Mouse (Mus musculus) G1E-ER4 (cell line): ENCODE data around the gene AI413582. TPM values are rescaled to one million over a fixed set of nuclear protein-coding genes. Genes with fewer than 3 reads are reported as not detected.

Source experiments
- GATA1 ChIP-seq: IDR thresholded peaks from one replicate; pipeline ENCODE4 v1.8.0; 2012; ENCODE audit warnings: low read length, inconsistent platforms
- polyA plus RNA-seq: library from polyadenylated mRNA; stranded (reverse); fragments of >175 nt; gene quantifications from 2 replicates; pipeline ENCODE4 v1.2.3, GENCODE M21; 2012

AI413582 gene
- polyA plus RNA-seq, 1 experiment = 103 TPM

GRCm38 (mm10) chr17:27588231-27588630 is 22.7 kb upstream of the AI413582 start:
- TF ChIP-seq GATA1 = no peak

DNA sequence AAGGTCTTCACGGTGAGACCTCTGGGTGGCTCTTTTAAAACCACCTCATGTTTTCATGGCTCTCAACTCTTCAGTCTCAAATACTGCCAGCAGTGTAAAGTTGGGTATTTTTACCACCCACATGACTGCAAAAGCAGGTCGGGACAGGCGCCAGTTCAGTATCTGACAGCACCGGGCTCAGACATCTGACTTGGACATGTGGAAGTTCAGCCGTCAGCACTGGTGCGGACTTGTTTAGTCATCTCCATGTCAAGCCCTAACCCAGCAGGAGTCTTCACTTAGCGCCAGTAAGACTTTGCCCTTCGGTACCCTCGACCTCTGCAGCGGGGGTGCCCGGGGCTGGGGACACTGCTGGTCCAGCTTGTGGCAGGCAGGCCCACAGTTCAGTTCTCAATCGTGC is 21.7 kb upstream of the AI413582 start:
- TF ChIP-seq GATA1 = no peak

DNA sequence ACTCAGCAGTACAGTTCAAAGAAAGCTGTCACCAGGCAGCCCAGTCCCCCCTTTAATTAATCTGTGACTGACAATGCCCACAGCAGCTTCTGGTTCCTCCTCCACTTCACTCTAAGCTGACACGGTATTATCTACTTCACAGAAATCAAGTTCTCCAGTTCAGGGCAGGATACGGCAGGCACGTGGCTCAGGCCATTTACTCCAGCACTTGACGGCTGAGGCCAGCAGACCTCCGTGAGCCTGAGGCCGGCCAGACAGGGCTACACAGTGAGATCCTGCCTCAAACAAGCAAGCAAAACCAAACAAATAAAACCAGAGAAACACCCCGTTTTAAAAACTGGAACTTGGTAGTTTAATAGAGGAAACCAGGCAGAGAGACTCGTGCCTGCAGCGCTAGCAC is 21.1 kb upstream of the AI413582 start:
- no peak for TF ChIP-seq GATA1

DNA sequence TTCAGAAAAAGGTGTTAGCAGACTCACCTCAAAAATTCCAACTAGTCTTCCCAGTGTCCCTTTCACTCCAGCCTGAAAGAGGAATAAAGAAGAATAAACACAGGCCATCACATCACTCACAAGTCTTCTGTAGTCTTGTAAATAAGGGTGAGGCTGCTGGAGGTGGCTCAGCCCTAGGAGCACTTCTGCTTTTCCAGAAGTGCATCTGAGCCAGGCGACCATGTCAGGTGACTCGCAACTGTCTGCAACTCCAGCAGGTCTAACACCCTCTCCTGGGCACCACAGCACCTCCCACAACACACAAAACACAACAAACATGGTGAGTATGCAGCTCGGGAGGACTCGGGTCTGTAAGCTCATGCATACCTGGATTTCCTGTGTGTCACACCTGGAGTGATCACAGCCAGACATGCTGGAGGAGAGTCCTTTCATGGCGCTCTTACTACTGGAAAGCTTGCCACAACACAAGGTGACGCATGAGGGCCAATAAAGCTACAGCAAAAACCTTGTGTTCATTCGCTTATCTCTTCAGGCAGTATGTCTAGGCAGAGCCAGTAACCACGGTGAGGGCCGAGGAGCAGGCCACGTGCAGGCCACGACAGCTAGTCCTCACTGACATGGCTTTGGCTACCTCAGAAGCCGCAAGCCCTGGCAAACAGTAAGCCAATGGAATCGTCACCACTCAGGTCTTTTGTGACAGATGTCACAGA is 17.8 kb upstream of the AI413582 start:
- peak; percentile 2 for TF ChIP-seq GATA1

DNA sequence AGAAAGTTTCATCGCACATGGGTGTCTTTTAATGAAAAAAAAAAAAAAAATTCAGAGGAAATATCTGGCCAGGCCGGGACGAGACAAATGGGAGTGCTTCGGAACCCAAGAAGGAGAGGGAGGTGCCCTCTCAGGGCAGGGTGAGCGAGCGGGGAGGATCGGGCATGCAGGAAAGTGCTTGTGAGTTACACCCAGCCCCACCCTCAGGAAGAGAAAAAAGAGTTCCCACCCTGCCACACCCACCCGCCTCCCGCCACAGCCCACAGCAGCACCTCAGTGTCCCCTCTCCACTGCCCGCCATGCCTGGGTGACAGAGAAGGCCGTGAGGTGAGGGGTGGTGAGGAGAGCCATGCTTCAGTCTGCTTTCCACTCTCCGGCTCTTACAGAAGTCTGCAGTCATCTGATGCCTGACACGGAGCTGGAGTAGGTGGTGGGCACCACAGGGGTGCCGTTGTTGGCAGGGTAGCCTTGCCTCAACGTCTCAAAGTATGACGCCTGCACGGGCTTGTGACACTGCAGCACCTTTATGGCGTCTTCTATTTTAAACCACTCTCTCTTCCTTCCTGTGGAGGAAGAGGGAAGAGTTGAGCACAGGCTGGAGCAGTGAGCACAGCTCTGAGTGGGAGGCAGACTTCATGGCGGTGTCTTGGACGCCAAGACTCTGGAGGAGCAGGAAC is 15.0 kb upstream of the AI413582 start:
- TF ChIP-seq GATA1 = no peak

DNA sequence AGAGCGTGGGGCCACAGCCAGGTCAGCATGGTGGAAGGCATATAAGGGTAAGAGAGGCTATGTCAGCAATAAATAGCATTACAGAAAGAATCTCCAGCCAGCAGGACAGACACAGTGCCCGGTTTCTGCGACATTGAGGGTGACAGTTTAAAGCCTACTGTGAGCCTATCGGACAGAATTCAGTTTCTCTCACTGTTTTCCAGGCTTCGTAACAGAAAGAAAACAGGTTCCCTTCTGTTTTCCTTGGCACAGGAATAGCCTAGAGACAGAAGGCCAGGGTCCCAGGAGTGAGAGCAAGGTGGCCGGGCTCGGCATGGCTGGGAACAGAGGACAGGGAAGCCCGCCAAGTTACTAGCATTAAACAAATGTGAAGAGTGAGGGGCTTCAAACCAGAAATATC is 14.3 kb upstream of the AI413582 start:
- TF ChIP-seq GATA1 = no peak

DNA sequence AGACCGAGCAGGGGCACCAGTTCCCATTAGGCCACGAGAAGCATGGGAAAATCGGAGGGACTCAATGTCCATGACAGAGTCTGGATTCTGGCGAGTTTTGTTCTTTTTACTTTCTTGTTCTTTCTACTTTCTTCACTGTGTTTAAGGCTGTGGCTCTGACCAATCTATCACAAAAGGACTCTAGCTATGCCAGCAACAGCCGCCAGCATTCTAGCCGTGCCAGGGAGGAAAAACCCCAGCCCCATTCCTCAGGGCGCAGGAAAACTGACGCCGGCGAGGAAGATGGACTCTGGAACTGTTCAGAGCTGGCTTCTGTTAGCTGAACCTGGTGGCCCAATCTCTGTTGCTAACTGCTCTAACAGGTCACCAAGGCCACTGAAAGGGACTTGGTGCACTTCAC is 12.9 kb upstream of the AI413582 start:
- TF ChIP-seq GATA1 = no peak

DNA sequence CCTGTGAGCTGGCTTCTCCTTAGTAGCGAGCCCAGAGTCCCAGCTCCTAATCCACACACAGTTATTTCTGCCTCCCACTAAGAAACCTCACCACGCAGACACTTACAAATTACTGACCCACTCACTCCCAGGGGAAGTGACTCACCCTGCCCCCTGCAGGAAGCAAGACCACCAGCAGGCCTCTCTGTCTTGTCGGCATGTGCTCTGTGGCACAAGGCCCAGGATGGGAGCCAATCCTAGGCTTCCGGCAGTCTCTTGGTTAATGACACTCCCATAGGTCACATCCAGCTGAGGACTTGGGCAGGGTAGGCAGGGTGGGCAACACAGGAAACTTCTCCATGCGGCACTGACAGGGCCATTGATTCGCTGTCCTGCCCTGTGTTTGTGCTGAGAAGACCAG is 11.9 kb upstream of the AI413582 start:
- TF ChIP-seq GATA1 = no peak

DNA sequence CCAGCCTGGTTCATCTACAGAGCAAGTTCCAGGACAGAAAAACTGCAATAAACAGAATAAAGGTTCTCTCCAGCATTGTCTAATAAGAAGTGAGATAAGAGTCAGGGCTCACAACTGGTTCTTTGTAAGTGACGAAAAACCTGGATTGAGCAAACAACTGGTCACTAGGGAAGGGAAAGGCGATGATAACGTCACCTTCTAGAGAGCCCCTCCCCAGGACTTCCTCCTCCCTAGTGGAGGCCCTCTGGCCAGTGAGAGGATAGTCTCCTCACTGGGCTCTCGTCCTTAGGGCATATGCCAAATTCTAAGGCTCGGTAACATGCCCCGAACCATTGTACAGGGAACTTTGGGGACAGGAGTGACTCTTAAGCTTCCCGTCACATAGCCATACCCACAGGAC is 10.5 kb upstream of the AI413582 start:
- TF ChIP-seq GATA1 = no peak

DNA sequence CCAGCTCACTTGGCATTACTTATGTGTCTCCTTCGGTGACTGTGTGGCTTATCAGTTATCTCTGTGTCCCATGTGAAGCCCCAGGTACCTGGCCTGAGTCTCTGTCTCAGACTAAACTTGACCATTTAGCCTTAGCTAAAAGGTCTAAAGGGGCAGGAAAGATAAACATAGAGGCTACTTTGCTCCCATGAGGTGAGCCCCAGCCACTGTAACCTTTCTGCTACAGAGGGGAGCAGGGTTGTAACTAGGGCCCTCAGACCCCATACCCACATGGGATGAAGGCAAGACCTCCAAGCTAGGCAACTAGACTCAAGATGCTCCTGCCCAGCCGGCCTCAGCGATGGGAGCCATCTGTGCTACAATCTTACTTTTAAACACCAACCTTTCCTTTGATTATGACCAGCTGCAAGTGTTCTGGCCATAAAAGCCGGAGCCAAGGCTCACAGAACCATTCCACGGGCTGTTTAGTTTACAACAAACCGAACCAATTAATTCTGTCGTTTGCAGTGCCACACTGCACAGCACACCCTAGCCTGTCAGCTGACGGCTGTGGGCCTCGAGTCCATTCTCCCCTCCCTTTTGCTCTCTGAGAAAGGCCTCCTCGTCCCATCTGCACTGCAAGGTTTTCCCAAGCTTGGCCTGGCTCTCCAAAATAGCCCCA is 9.7 kb upstream of the AI413582 start:
- TF ChIP-seq GATA1 = no peak

DNA sequence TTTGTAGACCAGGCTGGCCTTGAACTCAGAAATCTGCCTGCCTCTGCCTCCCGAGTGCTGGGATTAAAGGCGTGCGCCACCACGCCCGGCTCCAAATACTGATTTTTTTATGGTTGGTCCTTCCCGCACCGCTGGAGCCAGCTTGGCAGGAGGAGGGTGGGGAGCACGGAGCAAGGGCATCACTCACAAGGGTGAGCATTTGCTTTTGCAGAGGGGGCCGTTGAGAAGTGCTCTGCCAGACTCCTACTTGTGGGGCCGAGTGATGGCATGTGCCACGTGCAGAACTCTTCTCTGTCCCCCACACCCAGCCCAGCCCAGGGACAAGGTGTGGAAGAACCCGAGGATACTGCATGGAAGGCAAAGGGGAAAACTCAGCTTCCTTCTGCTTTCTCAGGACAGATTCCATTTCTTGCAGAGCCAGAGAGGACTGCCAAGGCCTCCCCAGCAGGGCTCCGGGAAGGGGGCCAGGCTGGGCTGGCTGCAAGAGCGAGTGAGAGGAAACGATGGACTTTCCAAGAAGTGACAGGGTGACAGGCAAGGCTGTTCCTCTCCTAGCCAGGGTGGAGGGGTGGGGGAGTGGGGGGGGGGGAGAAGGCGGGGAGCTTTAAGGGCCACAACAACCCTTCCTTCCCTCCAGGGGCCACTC is 9.0 kb upstream of the AI413582 start:
- TF ChIP-seq GATA1 = no peak

- no peak for TF ChIP-seq GATA1
Observed at GRCm38 (mm10) chr17:27573772-27574320, 8.3 kb upstream of the AI413582 start.

DNA sequence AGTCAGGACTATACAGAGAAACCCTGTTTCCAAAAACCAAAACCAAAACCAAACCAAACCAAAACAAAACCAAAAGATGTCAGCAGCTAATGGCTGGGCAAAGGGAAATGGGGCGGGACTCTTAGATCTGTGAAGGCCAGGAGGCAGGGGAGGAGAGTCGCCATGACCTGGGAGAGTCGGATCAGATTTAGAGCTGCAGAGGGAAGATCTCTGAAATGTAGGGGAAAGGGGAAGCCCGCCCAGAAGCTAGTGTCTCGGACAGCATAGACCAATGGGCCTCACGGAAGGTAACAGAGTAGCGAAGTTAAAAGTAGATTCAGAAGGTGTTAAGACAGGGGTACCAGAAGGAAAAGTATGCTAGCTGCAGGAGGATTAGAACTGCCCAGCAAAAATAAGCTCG is 5.8 kb upstream of the AI413582 start:
- TF ChIP-seq GATA1 = no peak

- no peak for TF ChIP-seq GATA1
Observed at GRCm38 (mm10) chr17:27568228-27568627, 2.7 kb upstream of the AI413582 start.

DNA sequence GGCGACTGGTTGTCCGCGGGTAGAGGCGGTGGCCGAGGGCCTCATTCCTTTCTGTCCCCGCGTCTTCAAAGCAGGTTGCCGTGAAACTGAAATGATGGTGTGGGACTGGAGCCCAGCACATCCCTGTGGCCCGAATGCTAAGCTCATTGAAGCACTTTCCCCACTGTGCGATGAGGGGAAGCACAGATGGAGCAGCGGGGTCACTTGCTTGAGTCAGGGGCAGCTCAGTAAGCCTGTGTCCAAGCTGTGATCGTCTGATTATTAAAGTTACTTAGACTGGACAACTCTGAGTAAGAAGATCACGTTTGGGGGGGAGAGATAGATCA is 349 bp upstream of the AI413582 start:
- no peak for TF ChIP-seq GATA1
